Mouse (Mus musculus): ENCODE data around the gene 9630041A04Rik. TPM values are rescaled to one million over a fixed set of nuclear protein-coding genes. Genes with fewer than 3 reads are reported as not detected.

Gene 9630041A04Rik
- polyA plus RNA-seq (2014; fragmentation: Illumina TruSeq; extraction: RNeasy Lipid Tissue Mini Kit (QIAGEN cat#74804); ENCODE audit: low read depth, low replicate concordance), result not detected

GRCm38 (mm10) chr9:101861596-101862471, at the start of gene 9630041A04Rik:
9630041A04Rik (plus strand) TSS chr9:101861841.

Data from adipose tissue, adult 10 weeks (tissue).